Mouse (Mus musculus): ENCODE results near the gene Rps19bp1. TPM values are rescaled to one million over a fixed set of nuclear protein-coding genes. Genes with fewer than 3 reads are reported as not detected.

The Rps19bp1 gene
- polyA plus RNA-seq, 1 experiment from 2014 or later, result 45.9 TPM

GRCm38 (mm10) chr15:80266281-80266680, 2.2 kb upstream of the Rps19bp1 start:
- Histone ChIP-seq H3K36me3 (ENCODE audit: control insufficient read depth, insufficient read depth, low read length) (0 out of 2 replicates have a peak, but pooled peaks cover 4% of the 10 kb centered on the region), H3K27ac (replicated peaks in 1 of 2; ENCODE audit: control insufficient read depth in 1 of 2, insufficient read depth in 1 of 2, low read depth in 2 of 2, low read length in 2 of 2) (no peak overlapping the region), H3K4me3 (ENCODE audit: control insufficient read depth in 1 of 2, insufficient read depth in 1 of 2, low read depth in 1 of 2, low read length in 2 of 2) (no peak overlapping the region), H3K9ac (ENCODE audit: low read length) (no peak overlapping the region), H3K4me1 (ENCODE audit: control insufficient read depth in 2 of 2, insufficient read depth in 2 of 2, low read length in 2 of 2) (peaks cover 4 to 11% of the 10 kb centered on the region in 2 experiments; a peak in 3 of 4 replicates), H3K9me3 (ENCODE audit: control insufficient read depth, low read length) (0 out of 2 replicates have a peak, but pooled peaks cover 2% of the 10 kb centered on the region), H3K4me2 (ENCODE audit: low read length) (no peak overlapping the region), H3K27me3 (ENCODE audit: control insufficient read depth, insufficient read depth, low read length) (no peaks in the 10 kb centered on the region)
- ATAC-seq (ENCODE audit: insufficient number of reproducible peaks, insufficient read depth, low FRiP score, low read depth), result no peak
- 0% methylated on average over 2 of the region's 2 CpGs for WGBS

DNA sequence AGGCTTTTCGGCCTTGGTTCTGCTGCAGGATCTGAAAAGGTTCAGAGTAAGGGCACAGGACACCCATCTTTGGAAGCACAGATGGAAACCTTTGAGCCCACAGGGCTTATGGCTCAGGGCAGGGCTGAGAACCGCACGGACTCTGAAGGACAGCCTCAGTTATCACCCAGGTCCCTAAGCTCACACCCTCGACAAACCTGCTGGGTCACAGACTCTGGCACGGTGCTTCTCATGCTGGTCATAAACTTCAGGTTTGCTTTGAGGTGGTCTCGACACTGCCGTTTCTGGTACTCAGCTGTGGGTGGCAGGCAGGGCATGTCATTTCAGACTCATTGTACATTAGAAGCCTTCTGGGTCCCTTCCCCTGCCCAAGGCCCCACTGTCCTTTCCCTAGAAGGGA, 3.0 kb downstream of the Rps19bp1 start:
- no peaks in the 10 kb centered on the region for H3K27me3 ChIP-seq (ENCODE audit: control insufficient read depth, insufficient read depth, low read length)
- no peaks in the 10 kb centered on the region for H3K9me3 ChIP-seq (ENCODE audit: control insufficient read depth, low read length)
- ATAC-seq (ENCODE audit: insufficient number of reproducible peaks, insufficient read depth, low FRiP score, low read depth), result no peak
- no peak overlapping the region for H3K9ac ChIP-seq (ENCODE audit: low read length)
- H3K4me1 ChIP-seq (ENCODE audit: control insufficient read depth in 2 of 2, insufficient read depth in 2 of 2, low read length in 2 of 2), result peaks cover 12 to 30% of the 10 kb centered on the region in 2 experiments
- no peak overlapping the region for H3K4me3 ChIP-seq (ENCODE audit: control insufficient read depth in 1 of 2, insufficient read depth in 1 of 2, low read depth in 1 of 2, low read length in 2 of 2)
- no peak overlapping the region for H3K27ac ChIP-seq (replicated peaks in 1 of 2; ENCODE audit: control insufficient read depth in 1 of 2, insufficient read depth in 1 of 2, low read depth in 2 of 2, low read length in 2 of 2)
- H3K36me3 ChIP-seq (ENCODE audit: control insufficient read depth, insufficient read depth, low read length), result peaks cover 48% of the 10 kb centered on the region
- H3K4me2 ChIP-seq (ENCODE audit: low read length), result no peak overlapping the region
- 79% methylated on average over 7 of the region's 7 CpGs for WGBS

GRCm38 (mm10) chr15:80260677-80261076, 3.4 kb downstream of the Rps19bp1 start:
- WGBS, result 8% methylated on average over 3 of the region's 3 CpGs
- H3K9me3 ChIP-seq (ENCODE audit: control insufficient read depth, low read length), result no peaks in the 10 kb centered on the region
- H3K4me3 ChIP-seq (ENCODE audit: control insufficient read depth in 1 of 2, insufficient read depth in 1 of 2, low read depth in 1 of 2, low read length in 2 of 2), result no peak overlapping the region
- no peak overlapping the region for H3K4me2 ChIP-seq (ENCODE audit: low read length)
- peaks cover 12 to 30% of the 10 kb centered on the region in 2 experiments for H3K4me1 ChIP-seq (ENCODE audit: control insufficient read depth in 2 of 2, insufficient read depth in 2 of 2, low read length in 2 of 2)
- peaks cover 50% of the 10 kb centered on the region for H3K36me3 ChIP-seq (ENCODE audit: control insufficient read depth, insufficient read depth, low read length)
- ATAC-seq (ENCODE audit: insufficient number of reproducible peaks, insufficient read depth, low FRiP score, low read depth), result no peak
- H3K27me3 ChIP-seq (ENCODE audit: control insufficient read depth, insufficient read depth, low read length), result no peaks in the 10 kb centered on the region
- no peak overlapping the region for H3K27ac ChIP-seq (replicated peaks in 1 of 2; ENCODE audit: control insufficient read depth in 1 of 2, insufficient read depth in 1 of 2, low read depth in 2 of 2, low read length in 2 of 2)
- H3K9ac ChIP-seq (ENCODE audit: low read length), result no peak overlapping the region

DNA sequence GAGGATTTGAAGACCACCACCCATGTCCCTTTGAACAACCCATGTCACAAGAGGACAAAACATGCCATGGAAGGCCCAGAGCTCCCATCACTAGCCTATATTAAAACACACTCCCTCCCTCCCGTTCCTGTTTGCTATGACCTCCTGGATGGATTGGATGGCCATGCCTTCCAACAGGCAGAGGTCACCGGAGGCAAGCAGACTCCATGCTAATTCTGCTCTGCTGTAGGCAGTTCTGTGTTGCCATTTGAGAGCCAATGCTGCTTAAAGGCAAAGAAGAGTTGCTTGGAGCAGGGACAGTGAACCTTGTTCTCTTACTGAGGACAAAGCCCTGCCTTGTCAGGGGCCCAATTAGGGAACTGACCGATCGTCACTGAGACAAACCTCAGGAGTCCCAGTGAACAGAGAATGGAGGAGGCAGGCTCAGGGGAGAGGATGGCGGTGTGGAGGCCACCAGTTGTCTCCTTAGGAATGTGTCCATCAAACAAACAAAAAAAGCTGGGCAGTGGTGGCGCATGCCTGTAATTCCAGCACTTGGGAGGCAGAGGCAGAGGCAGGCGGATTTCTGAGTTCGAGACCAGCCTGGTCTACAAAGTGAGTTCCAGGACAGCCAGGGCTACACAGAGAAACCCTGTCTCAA, 4.6 kb downstream of the Rps19bp1 start:
- Histone ChIP-seq H3K27me3 (ENCODE audit: control insufficient read depth, insufficient read depth, low read length) (no peaks in the 10 kb centered on the region), H3K9ac (ENCODE audit: low read length) (no peak overlapping the region), H3K27ac (replicated peaks in 1 of 2; ENCODE audit: control insufficient read depth in 1 of 2, insufficient read depth in 1 of 2, low read depth in 2 of 2, low read length in 2 of 2) (peak overlapping the region in 1 of 2 experiments; percentile 99; a peak in 1 of 4 replicates), H3K36me3 (ENCODE audit: control insufficient read depth, insufficient read depth, low read length) (peaks cover 50% of the 10 kb centered on the region), H3K4me2 (ENCODE audit: low read length) (no peak overlapping the region), H3K4me1 (ENCODE audit: control insufficient read depth in 2 of 2, insufficient read depth in 2 of 2, low read length in 2 of 2) (peaks cover 12 to 31% of the 10 kb centered on the region in 2 experiments), H3K4me3 (ENCODE audit: control insufficient read depth in 1 of 2, insufficient read depth in 1 of 2, low read depth in 1 of 2, low read length in 2 of 2) (no peak overlapping the region), H3K9me3 (ENCODE audit: control insufficient read depth, low read length) (no peaks in the 10 kb centered on the region)
- 71% methylated on average over 8 of the region's 8 CpGs for WGBS
- no peak for ATAC-seq (ENCODE audit: insufficient number of reproducible peaks, insufficient read depth, low FRiP score, low read depth)

DNA sequence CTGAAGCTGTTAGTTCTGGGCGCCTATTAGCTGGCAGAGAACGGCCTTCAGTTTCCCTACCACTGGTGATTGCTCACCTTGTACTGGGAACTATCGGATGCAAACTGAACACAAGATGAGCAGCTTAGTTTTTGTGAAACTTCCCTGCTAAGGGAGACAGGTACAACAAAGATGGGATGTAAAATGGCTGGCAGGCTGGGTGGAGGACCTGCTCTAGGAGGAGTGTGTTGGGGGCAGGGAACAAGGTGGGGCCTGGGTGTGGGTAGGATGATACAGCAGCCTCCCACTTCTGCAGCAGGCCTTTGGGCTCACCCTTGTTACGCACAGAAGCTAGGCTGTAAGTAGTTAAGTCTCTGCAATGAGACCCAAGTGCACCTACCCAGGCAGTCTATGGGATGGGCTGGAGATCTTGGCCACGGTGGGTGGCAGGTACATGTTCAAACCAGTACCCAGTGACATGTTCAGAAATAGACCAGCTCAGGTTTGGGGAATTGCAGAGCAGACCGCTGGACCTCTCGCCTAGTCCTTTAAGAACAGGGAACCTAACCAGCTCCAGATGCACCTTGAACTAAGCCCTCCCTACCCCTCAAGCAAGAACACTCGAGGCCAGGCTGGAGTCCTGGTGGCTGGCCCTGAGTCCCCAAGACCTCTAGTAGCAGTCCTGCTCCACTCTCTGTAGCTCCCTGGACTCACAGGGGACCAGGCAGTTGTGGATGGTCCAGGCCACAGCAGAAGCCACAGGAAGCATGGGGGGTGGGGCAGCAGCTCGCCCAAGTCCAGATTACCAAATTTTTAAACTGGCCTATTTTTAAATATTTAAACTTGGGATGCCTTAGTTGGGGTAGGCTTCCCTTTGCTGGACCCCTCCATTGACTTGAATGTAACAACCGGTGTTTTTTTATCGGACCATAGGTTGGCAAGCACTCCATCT, 5.6 kb downstream of the Rps19bp1 start:
- Histone ChIP-seq H3K4me2 (ENCODE audit: low read length) (peak overlapping the region; percentile 95), H3K4me1 (ENCODE audit: control insufficient read depth in 2 of 2, insufficient read depth in 2 of 2, low read length in 2 of 2) (peaks cover 12 to 39% of the 10 kb centered on the region in 2 experiments), H3K27me3 (ENCODE audit: control insufficient read depth, insufficient read depth, low read length) (no peaks in the 10 kb centered on the region), H3K36me3 (ENCODE audit: control insufficient read depth, insufficient read depth, low read length) (peaks cover 50% of the 10 kb centered on the region), H3K4me3 (ENCODE audit: control insufficient read depth in 1 of 2, insufficient read depth in 1 of 2, low read depth in 1 of 2, low read length in 2 of 2) (no peak overlapping the region; a peak in 1 of 4 replicates), H3K9me3 (ENCODE audit: control insufficient read depth, low read length) (no peaks in the 10 kb centered on the region), H3K27ac (replicated peaks in 1 of 2; ENCODE audit: control insufficient read depth in 1 of 2, insufficient read depth in 1 of 2, low read depth in 2 of 2, low read length in 2 of 2) (peak overlapping the region; percentile 6 to 99; a peak in 3 of 4 replicates), H3K9ac (ENCODE audit: low read length) (no peak overlapping the region)
- 53% methylated on average over 11 of the region's 11 CpGs for WGBS
- no peak for ATAC-seq (ENCODE audit: insufficient number of reproducible peaks, insufficient read depth, low FRiP score, low read depth)

DNA sequence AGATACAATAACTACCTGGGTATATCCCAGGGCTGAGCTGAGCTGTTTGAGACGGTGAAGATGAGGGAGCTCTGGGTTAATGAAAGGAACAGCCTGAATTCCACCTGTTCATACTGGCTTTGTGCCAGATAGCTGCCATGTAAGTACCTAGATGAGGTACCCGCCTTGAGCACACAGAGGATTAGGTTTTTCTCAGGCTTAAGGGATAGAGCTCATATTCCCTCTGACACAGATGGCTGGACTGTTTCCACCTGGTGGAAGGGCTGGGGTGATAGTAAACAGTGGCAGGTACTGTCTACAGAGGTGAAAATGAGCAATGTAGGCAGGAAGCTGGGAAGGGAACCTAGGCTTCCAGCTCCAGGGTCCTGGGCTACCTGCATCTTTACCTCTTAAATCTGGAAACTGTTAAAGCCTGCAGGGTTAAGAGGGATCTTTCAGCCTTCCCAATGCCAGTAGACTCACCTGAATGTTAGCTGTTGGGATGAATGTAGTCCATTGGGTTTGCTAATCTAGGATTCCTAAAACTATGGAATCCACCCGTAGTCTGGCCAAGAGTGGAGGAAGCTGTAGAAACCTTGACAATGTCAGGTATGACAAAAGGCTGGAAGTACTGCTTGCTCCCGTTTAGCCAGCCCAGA, 6.4 kb downstream of the Rps19bp1 start:
- H3K27me3 ChIP-seq (ENCODE audit: control insufficient read depth, insufficient read depth, low read length), result no peaks in the 10 kb centered on the region
- WGBS, result 17% methylated on average over 4 of the region's 4 CpGs
- H3K4me3 ChIP-seq (ENCODE audit: control insufficient read depth in 1 of 2, insufficient read depth in 1 of 2, low read depth in 1 of 2, low read length in 2 of 2), result peak overlapping the region in 1 of 2 experiments; percentile 100; a peak in 2 of 4 replicates
- H3K4me2 ChIP-seq (ENCODE audit: low read length), result peak overlapping the region; percentile 95
- no peak for ATAC-seq (ENCODE audit: insufficient number of reproducible peaks, insufficient read depth, low FRiP score, low read depth)
- peak overlapping the region; percentile 100 for H3K9ac ChIP-seq (ENCODE audit: low read length)
- peaks cover 12 to 33% of the 10 kb centered on the region in 2 experiments for H3K4me1 ChIP-seq (ENCODE audit: control insufficient read depth in 2 of 2, insufficient read depth in 2 of 2, low read length in 2 of 2)
- H3K36me3 ChIP-seq (ENCODE audit: control insufficient read depth, insufficient read depth, low read length), result peaks cover 56% of the 10 kb centered on the region
- peak overlapping the region; percentile 35 to 99 for H3K27ac ChIP-seq (replicated peaks in 1 of 2; ENCODE audit: control insufficient read depth in 1 of 2, insufficient read depth in 1 of 2, low read depth in 2 of 2, low read length in 2 of 2)
- H3K9me3 ChIP-seq (ENCODE audit: control insufficient read depth, low read length), result no peaks in the 10 kb centered on the region

Measured in heart, embryonic 14.5 days (tissue).